Mouse (Mus musculus) kidney, embryonic 16.5 days (tissue): ENCODE measurements around the gene Ccdc141. TPM values are rescaled to one million over a fixed set of nuclear protein-coding genes. Genes with fewer than 3 reads are reported as not detected.
A peak's percentile ranks its signal among the peaks of the same experiment; 100 is the strongest.

Experiments used
- ATAC-seq: fragments of 200-750 bp; cut with Nextera tagmentation; 2 replicates; pipeline ENCODE4 v1.8.0; 2017; ENCODE audit warnings: moderate TSS enrichment; ENCODE audit not compliant: low FRiP score, low TSS enrichment
- H3K27ac ChIP-seq: fragments of 300-500 bp; sonication (generic); 2 replicates; pipeline ENCODE4 v1.5.1; 2014; ENCODE audit warnings: low read length
- H3K27me3 ChIP-seq: fragments of 300-500 bp; sonication (generic); 2 replicates; pipeline ENCODE4 v1.6.1; 2014; ENCODE audit warnings: low read length, control low read depth, mixed read lengths; ENCODE audit not compliant: insufficient read depth
- H3K36me3 ChIP-seq: fragments of 300-500 bp; sonication (generic); 2 replicates; pipeline ENCODE4 v1.6.1; 2014; ENCODE audit warnings: low read length, control low read depth, mixed read lengths; ENCODE audit not compliant: insufficient read depth
- H3K4me1 ChIP-seq: fragments of 300-500 bp; sonication (generic); 2 replicates; pipeline ENCODE4 v1.6.1; 2014; ENCODE audit warnings: low read length, control low read depth, mixed read lengths; ENCODE audit not compliant: insufficient read depth
- H3K4me2 ChIP-seq: fragments of 300-500 bp; sonication (generic); replicated peaks from 2 replicates; pipeline ENCODE4 v1.6.1; 2014; ENCODE audit warnings: low read depth, low read length
- H3K4me3 ChIP-seq: fragments of 300-500 bp; sonication (generic); 2 replicates; pipeline ENCODE4 v1.5.1; 2014; ENCODE audit warnings: mild to moderate bottlenecking, low read length
- H3K9ac ChIP-seq: fragments of 300-500 bp; sonication (generic); replicated peaks from 2 replicates; pipeline ENCODE4 v1.6.1; 2014; ENCODE audit warnings: low read length
- H3K9me3 ChIP-seq: fragments of 300-500 bp; sonication (generic); 2 replicates; pipeline ENCODE4 v1.6.1; 2016; ENCODE audit warnings: low read length, control low read depth
- WGBS: fragments of 180-500 bp; shearing (Covaris S2); extraction: QIAGEN DNeasy Blood & Tissue Kit; methylation state at CpG from one replicate; pipeline ENCODE4 v1.1.7; 2014; 5-methylcytosine and 5-hydroxymethylcytosine counted together
- polyA plus RNA-seq: library from polyadenylated mRNA; unstranded; fragments of >200 nt; fragmentation: Nextera tagmentation; extraction: Ambion mirVana; gene quantifications from 2 replicates; pipeline ENCODE4 v1.2.1, GENCODE M21; 2015

Ccdc141 gene
- 10.6 and 11.8 TPM in 2 replicates for polyA plus RNA-seq

DNA sequence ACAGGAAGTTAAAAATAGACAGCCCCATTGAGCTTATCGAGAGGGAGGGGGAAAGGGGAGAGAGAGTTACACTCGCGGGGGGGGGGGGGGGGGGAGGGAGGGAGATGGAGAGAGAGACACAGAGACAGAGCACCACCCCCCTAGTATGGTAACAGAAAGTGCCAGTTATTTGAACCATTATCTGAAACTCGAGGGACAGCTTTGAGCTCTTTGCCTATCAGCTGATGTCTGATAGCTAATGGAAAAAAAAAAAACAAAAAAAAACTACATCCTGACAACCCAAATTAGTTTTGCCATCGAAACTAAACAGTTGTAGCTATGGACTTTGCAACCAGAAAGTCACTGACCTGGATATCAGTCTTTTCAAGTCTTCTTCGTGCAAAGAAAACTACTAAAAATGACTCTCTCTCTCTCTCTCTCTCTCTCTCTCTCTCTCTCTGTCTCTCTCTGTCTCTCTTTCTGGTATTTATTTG is at the start of gene Ccdc141:
Gene Ccdc141 (minus strand): TSS at position 4 of the 473 bp plus-strand sequence.
- Histone ChIP-seq H3K4me1 (peaks cover 30% of the 10 kb centered on the region), H3K27me3 (no peaks in the 10 kb centered on the region), H3K4me2 (peak within 1 kb of the TSS; percentile 80), H3K27ac (peak within 1 kb of the TSS; percentile 92), H3K9ac (peak within 1 kb of the TSS; percentile 66), H3K9me3 (no peaks in the 10 kb centered on the region), H3K4me3 (peak within 1 kb of the TSS; percentile 47), H3K36me3 (no peaks in the 10 kb centered on the region)
- ATAC-seq = no peak
- WGBS = 5% methylated on average over 4 of the region's 6 CpGs

DNA sequence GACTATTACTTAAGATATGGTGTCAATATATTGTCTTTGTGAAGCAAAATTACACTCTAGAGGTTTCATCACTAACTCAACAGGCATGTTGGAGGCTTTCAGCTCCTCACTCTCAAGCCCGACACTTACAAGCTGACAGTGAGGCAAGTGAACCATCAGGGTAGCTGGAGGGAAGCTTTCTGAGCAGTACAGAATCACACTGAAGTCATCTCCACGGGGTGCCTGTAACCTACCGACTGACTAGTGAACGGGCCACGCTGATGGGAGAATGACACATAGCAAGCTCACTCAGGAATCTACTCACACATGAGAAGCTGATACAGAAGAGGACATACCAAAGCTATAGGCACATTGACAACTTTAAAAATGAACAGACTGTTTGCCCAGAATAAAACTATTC is 42.4 kb upstream of the Ccdc141 start:
- WGBS = 85% methylated on average over 5 of the region's 5 CpGs
- Histone ChIP-seq H3K4me1 (no peaks in the 10 kb centered on the region), H3K27ac (no peak overlapping the region), H3K9me3 (no peaks in the 10 kb centered on the region), H3K4me3 (no peak overlapping the region), H3K4me2 (no peak overlapping the region), H3K36me3 (peaks cover 26% of the 10 kb centered on the region; the same call in 1 of the 2 replicates), H3K9ac (no peak overlapping the region), H3K27me3 (no peaks in the 10 kb centered on the region)
- ATAC-seq = no peak

DNA sequence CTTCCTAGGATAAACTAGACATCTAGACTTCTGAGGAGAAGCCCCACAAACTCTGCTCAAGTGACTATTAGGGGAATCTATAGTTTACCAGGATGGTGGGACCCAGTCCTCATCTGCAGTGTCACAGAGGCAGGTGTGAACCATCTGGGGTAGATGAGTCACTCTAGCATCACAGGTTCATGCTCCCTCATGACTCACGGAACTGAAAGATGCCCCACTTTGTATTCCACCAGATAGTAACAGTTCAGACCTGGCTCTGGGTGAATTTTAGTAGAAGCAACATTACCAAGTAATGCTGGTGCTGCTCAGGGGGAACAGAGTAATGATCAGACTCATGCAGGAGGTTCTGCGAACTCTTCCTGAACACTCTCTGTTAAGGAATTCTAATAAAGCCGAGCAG is 36.5 kb upstream of the Ccdc141 start:
- no peaks in the 10 kb centered on the region for H3K4me1 ChIP-seq
- 90% methylated on average over 3 of the region's 3 CpGs for WGBS
- H3K27ac ChIP-seq = no peak overlapping the region
- peaks cover 28% of the 10 kb centered on the region for H3K36me3 ChIP-seq
- H3K9ac ChIP-seq = no peak overlapping the region
- ATAC-seq = no peak
- H3K4me2 ChIP-seq = no peak overlapping the region
- no peaks in the 10 kb centered on the region for H3K27me3 ChIP-seq
- no peak overlapping the region for H3K4me3 ChIP-seq
- no peaks in the 10 kb centered on the region for H3K9me3 ChIP-seq

DNA sequence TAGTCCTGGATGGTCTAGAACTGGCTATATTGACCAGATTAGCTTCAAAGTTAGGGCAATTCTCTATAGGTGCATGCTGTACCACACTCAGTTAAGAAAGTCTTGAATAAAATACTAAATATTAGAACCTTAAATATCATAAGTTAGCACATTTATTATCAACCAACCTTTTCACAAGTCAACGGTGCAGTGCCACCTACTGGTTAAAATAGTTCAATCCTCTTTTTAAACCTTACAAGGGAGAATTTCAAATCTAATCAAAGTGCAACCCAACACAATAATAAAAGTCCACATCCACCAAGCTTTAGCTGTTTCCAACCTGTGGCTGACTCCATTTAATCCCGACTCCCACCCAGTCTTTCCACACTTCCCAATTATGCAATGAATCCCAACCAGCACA is 33.5 kb upstream of the Ccdc141 start:
- Histone ChIP-seq H3K27ac (no peak overlapping the region), H3K9me3 (no peaks in the 10 kb centered on the region), H3K4me3 (no peak overlapping the region), H3K27me3 (no peaks in the 10 kb centered on the region), H3K4me1 (no peaks in the 10 kb centered on the region; the same call in 1 of the 2 replicates), H3K9ac (no peak overlapping the region), H3K36me3 (peaks cover 22% of the 10 kb centered on the region), H3K4me2 (no peak overlapping the region)
- WGBS = 59% methylated on average over 2 of the region's 2 CpGs
- no peak for ATAC-seq

DNA sequence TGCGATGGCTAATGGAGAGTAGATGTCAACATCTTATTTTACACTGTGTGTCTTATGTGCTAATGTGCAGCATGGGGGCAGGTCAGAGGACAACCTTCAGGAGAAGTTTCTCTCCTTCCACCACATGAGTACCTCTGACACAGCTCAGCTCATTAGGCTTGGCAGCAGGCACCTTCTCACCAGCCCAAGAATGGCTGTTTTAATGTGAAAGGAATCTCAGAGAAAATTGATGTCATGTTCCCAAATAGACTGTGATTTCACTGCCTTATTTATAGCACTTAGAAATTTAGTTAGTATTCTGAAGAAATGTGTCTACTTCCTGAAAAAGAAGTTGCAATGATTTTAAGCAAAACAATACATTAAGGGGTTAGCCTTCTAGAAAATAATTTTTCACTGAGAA is 31.5 kb upstream of the Ccdc141 start:
- WGBS = 98% methylated on average over 1 of the region's 1 CpGs
- no peak overlapping the region for H3K4me2 ChIP-seq
- H3K36me3 ChIP-seq = peaks cover 19% of the 10 kb centered on the region
- no peak overlapping the region for H3K27ac ChIP-seq
- H3K9ac ChIP-seq = no peak overlapping the region
- H3K4me3 ChIP-seq = no peak overlapping the region
- no peaks in the 10 kb centered on the region for H3K27me3 ChIP-seq
- no peaks in the 10 kb centered on the region for H3K9me3 ChIP-seq
- no peak for ATAC-seq
- no peaks in the 10 kb centered on the region; the same call in 1 of the 2 replicates for H3K4me1 ChIP-seq

DNA sequence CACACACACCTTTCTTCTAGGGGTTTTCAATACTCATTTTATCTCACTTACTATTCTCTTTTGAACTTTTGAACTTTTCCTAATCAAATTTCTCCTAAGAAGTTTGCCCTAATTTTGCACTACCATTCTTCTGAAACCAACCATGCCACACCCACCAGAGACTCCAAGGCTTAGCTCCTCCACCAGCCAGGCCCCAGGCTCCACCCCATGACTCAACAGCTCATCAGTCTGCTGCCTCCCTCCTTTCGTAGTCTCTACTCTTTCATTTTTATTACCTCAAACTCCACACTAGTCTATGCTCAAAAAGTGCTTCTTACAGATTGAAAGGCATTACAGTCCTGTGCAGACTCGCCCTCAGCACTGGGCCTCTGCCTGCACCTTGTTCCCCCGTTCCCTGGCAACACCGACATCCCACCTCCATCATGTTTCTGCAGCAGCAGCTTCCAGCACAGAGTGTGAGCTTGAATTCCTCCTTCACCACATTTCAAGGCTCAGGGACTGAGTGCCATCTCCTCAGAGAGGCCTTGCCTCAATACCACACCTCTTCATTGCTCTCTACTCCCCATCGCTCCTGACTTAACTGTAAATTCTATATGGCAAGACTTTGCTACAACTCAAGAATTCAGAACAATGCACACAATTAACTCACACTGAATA is 30.6 kb upstream of the Ccdc141 start:
- 81% methylated on average over 5 of the region's 5 CpGs for whole genome bisulfite sequencing
- Histone ChIP-seq H3K27me3 (no peaks in the 10 kb centered on the region), H3K27ac (no peak overlapping the region), H3K4me1 (no peaks in the 10 kb centered on the region; the same call in 1 of the 2 replicates), H3K4me2 (no peak overlapping the region), H3K9me3 (no peaks in the 10 kb centered on the region), H3K4me3 (no peak overlapping the region), H3K36me3 (peaks cover 19% of the 10 kb centered on the region), H3K9ac (no peak overlapping the region)
- ATAC-seq = no peak

DNA sequence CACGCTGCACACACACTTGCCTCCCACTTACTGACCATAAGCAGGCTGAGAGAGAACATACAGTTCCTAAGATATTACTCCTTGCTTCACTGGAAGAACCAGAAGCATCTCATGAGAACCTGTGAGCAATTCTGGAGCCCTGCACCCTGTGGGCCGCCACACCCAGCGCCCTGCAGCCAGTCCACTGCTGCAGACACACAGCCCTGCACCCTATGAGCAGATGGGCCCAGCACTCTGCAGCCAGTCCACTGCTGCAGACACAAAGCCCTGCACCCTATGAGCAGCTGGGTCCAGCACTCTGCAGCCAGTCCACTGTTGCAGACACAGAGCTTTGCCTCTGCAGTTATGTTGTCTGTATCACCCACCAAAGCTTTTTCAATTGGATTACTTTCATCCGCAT is 29.9 kb upstream of the Ccdc141 start:
- H3K4me1 ChIP-seq = no peaks in the 10 kb centered on the region; the same call in 1 of the 2 replicates
- 87% methylated on average over 4 of the region's 4 CpGs for WGBS
- H3K4me3 ChIP-seq = no peak overlapping the region
- no peak overlapping the region for H3K27ac ChIP-seq
- ATAC-seq = no peak
- no peak overlapping the region for H3K9ac ChIP-seq
- no peaks in the 10 kb centered on the region for H3K27me3 ChIP-seq
- peaks cover 16% of the 10 kb centered on the region for H3K36me3 ChIP-seq
- H3K9me3 ChIP-seq = no peaks in the 10 kb centered on the region
- no peak overlapping the region for H3K4me2 ChIP-seq

DNA sequence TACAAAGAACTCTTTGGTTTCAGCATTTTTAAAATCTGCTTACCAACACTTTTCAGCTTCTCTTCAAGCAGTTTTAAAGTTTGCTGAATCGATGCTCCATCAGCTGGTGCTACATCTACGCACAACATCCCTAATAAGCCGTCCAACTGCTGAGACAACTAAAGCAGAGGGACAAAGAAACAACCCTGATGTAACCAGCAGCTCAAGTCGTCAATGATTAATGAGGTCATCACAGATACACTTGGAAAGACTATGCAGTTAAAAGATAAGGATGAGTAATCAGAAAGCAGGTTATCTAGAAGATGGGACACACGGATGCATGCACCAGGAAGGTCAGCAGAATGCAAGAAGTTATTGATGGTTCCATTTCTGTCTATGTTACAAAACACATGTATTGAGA is 27.8 kb upstream of the Ccdc141 start:
- H3K27me3 ChIP-seq = no peaks in the 10 kb centered on the region
- no peaks in the 10 kb centered on the region for H3K9me3 ChIP-seq
- no peak overlapping the region for H3K27ac ChIP-seq
- H3K9ac ChIP-seq = no peak overlapping the region
- H3K4me1 ChIP-seq = no peaks in the 10 kb centered on the region; the same call in 1 of the 2 replicates
- H3K4me3 ChIP-seq = no peak overlapping the region
- WGBS = 71% methylated on average over 5 of the region's 5 CpGs
- H3K36me3 ChIP-seq = peaks cover 28% of the 10 kb centered on the region
- ATAC-seq = no peak
- no peak overlapping the region for H3K4me2 ChIP-seq

DNA sequence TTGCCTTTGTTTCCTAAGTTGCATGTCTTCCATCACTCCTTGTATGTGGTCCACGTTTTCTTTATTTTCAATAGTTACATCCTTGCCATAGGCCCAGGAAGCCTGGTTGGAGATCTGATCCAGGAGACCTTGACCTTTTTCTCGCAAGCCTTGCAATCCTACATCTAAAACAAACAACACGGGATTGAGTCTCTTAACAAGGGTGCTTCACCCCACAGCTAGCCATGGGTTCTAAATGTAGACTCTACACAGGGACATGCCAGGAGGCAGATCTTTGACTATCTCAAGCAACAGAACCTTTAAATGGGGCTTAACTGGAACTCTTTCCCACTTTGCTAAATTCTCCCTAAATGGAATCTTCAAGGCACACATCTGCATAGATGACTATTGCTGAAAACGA is 26.4 kb upstream of the Ccdc141 start:
- Histone ChIP-seq H3K9ac (no peak overlapping the region), H3K4me2 (no peak overlapping the region), H3K27me3 (no peaks in the 10 kb centered on the region), H3K9me3 (no peaks in the 10 kb centered on the region), H3K4me1 (no peaks in the 10 kb centered on the region; the same call in 1 of the 2 replicates), H3K27ac (no peak overlapping the region), H3K4me3 (no peak overlapping the region), H3K36me3 (peaks cover 20% of the 10 kb centered on the region)
- ATAC-seq = no peak
- 76% methylated on average over 4 of the region's 4 CpGs for WGBS

DNA sequence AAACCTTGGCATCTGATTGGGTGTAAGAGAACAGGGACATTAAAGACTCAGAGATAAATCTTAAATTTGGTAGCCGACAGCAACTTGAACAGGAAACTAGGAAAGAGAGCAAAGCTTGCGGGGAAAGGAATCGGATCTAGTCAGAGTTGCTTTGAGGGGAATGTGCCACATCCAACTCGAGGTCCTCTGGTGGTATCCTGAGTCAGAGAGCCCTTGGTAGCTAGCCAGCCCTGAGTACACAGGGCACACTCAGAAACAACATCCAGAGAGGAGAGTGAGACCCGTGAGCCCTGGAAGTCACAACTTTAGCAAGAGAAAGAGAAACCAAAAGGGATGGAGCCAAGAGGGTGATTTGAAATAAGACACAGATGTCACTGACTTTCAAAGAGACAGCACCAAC is 24.6 kb upstream of the Ccdc141 start:
- no peaks in the 10 kb centered on the region for H3K27me3 ChIP-seq
- H3K36me3 ChIP-seq = peaks cover 26% of the 10 kb centered on the region
- no peaks in the 10 kb centered on the region for H3K4me1 ChIP-seq
- H3K9ac ChIP-seq = no peak overlapping the region
- H3K4me2 ChIP-seq = no peak overlapping the region
- H3K27ac ChIP-seq = no peak overlapping the region
- no peaks in the 10 kb centered on the region for H3K9me3 ChIP-seq
- no peak for ATAC-seq
- H3K4me3 ChIP-seq = no peak overlapping the region
- WGBS = 83% methylated on average over 5 of the region's 5 CpGs
